Mouse (Mus musculus) c-Kit-positive CD71-positive TER-119-negative erythroid progenitor cells, embryonic 14.5 days (primary cell): Measurements from ENCODE around the gene Cnn2.

ENCODE experiments used
- DNase-seq: peaks from one replicate; pipeline ENCODE4 v3.0.0-alpha.2; 2013; ENCODE audit warnings: low read depth

Gene Cnn2

GRCm38 (mm10) chr10:79991099-79991498 lies 2.7 kb downstream of the Cnn2 start:
- no peak for DNase-seq

GRCm38 (mm10) chr10:79991548-79991947 lies 3.2 kb downstream of the Cnn2 start:
- DNase-seq = no peak

- no peak for DNase-seq
These were observed 6.2 kb downstream of the Cnn2 start for GRCm38 (mm10) chr10:79994397-79995115.

GRCm38 (mm10) chr10:79995636-79996035 lies 7.3 kb downstream of the Cnn2 start:
- no peak for DNase-seq

- DNase-seq = peak; percentile 96
These were observed 8.1 kb downstream of the Cnn2 start, which contains the start of gene Abca7 for GRCm38 (mm10) chr10:79996272-79997033. TSS of gene Abca7 (plus strand) at chr10:79996494.

- peak; percentile 77 for DNase-seq
These were observed 8.8 kb downstream of the Cnn2 start for GRCm38 (mm10) chr10:79997034-79997760.

GRCm38 (mm10) chr10:79997819-79998218 lies 9.4 kb downstream of the Cnn2 start:
- DNase-seq = no peak

- no peak for DNase-seq
These were observed 13.6 kb downstream of the Cnn2 start for GRCm38 (mm10) chr10:80001945-80002344.

- no peak for DNase-seq
These were observed 14.4 kb downstream of the Cnn2 start for GRCm38 (mm10) chr10:80002829-80003228.

- DNase-seq = peak; percentile 67
These were observed 15.2 kb downstream of the Cnn2 start for GRCm38 (mm10) chr10:80003374-80004232.

- no peak for DNase-seq
These were observed 15.9 kb downstream of the Cnn2 start for GRCm38 (mm10) chr10:80004233-80004705.

GRCm38 (mm10) chr10:80011740-80012139 lies 23.4 kb downstream of the Cnn2 start:
- no peak for DNase-seq

- DNase-seq = no peak
These were observed 25.2 kb downstream of the Cnn2 start for GRCm38 (mm10) chr10:80013609-80014008.

- no peak for DNase-seq
These were observed 26.3 kb downstream of the Cnn2 start for GRCm38 (mm10) chr10:80014484-80015290.

GRCm38 (mm10) chr10:80015583-80015982 lies 27.2 kb downstream of the Cnn2 start:
- no peak for DNase-seq

- peak; percentile 77 for DNase-seq
These were observed 28.1 kb downstream of the Cnn2 start, which contains the start of gene Arhgap45 for GRCm38 (mm10) chr10:80016511-80016910. TSS of gene Arhgap45 (plus strand) at chr10:80016653.

GRCm38 (mm10) chr10:80016931-80017330 lies 28.5 kb downstream of the Cnn2 start:
- DNase-seq = no peak

GRCm38 (mm10) chr10:80017361-80017760 lies 29.0 kb downstream of the Cnn2 start:
- peak; percentile 62 for DNase-seq

GRCm38 (mm10) chr10:80017771-80018170 lies 29.4 kb downstream of the Cnn2 start:
- no peak for DNase-seq

GRCm38 (mm10) chr10:80018739-80019297 lies 30.4 kb downstream of the Cnn2 start:
- DNase-seq = no peak
